Mouse (Mus musculus): ENCODE measurements around the gene Hacd3. TPM values are rescaled to one million over a fixed set of nuclear protein-coding genes. Genes with fewer than 3 reads are reported as not detected.
A peak's percentile ranks its signal among the peaks of the same experiment; 100 is the strongest.
"Not testable (repeated sequence)": the region's sequence is repeated elsewhere in the genome, so short reads cannot be mapped to it uniquely, and the experiment has no call there.

The Hacd3 gene
- 92.7 and 97.3 TPM in 2 replicates for polyA plus RNA-seq (2015; fragmentation: Nextera tagmentation; extraction: Ambion mirVana)

GRCm38 (mm10) chr9:65020991-65021886 is at the start of gene Hacd3:
Gene Hacd3, minus strand, starts transcription at chr9:65021693.
- H3K27ac ChIP-seq, result peak within 1 kb of the TSS; percentile 75
- peak; percentile 96 for ATAC-seq (ENCODE audit: low FRiP score, low read depth)
- under 1% methylated on average over 76 of the region's 81 CpGs for WGBS

GRCm38 (mm10) chr9:65070587-65070986 is 49.1 kb upstream of the Hacd3 start:
- 92% methylated on average over 3 of the region's 3 CpGs for WGBS
- Histone ChIP-seq H3K27me3 (no peaks in the 10 kb centered on the region), H3K4me2 (replicated peaks) (no peak overlapping the region), H3K4me1 (no peaks in the 10 kb centered on the region), H3K9me3 (no peaks in the 10 kb centered on the region), H3K9ac (no peak overlapping the region), H3K36me3 (peaks cover 84% of the 10 kb centered on the region), H3K27ac (no peak overlapping the region), H3K4me3 (no peak overlapping the region)
- ATAC-seq (ENCODE audit: low FRiP score, low read depth), result no peak

More at GRCm38 (mm10) chr9:65020991-65021886, at the start of gene Hacd3:
- Histone ChIP-seq H3K9me3 (no peaks in the 10 kb centered on the region), H3K27me3 (no peaks in the 10 kb centered on the region), H3K9ac (peak within 1 kb of the TSS; percentile 96), H3K4me2 (replicated peaks) (peak within 1 kb of the TSS; percentile 91), H3K4me1 (peaks cover 37% of the 10 kb centered on the region), H3K4me3 (peak within 1 kb of the TSS; percentile 87), H3K36me3 (no peaks in the 10 kb centered on the region)

GRCm38 (mm10) chr9:65064251-65064650 is 42.8 kb upstream of the Hacd3 start:
- H3K4me3 ChIP-seq, result no peak overlapping the region
- 92% methylated on average over 7 of the region's 7 CpGs for WGBS
- no peak for ATAC-seq (ENCODE audit: low FRiP score, low read depth)
- H3K9me3 ChIP-seq, result no peaks in the 10 kb centered on the region
- peaks cover 80% of the 10 kb centered on the region for H3K36me3 ChIP-seq
- no peak overlapping the region for H3K4me2 ChIP-seq (replicated peaks)
- no peaks in the 10 kb centered on the region for H3K27me3 ChIP-seq
- H3K4me1 ChIP-seq, result no peaks in the 10 kb centered on the region
- no peak overlapping the region for H3K27ac ChIP-seq
- no peak overlapping the region for H3K9ac ChIP-seq

GRCm38 (mm10) chr9:65050981-65051380 is 29.5 kb upstream of the Hacd3 start:
- Histone ChIP-seq H3K27ac (no peak overlapping the region), H3K9ac (no peak overlapping the region), H3K27me3 (no peaks in the 10 kb centered on the region), H3K4me3 (no peak overlapping the region), H3K36me3 (peaks cover 92% of the 10 kb centered on the region), H3K9me3 (no peaks in the 10 kb centered on the region), H3K4me2 (replicated peaks) (no peak overlapping the region), H3K4me1 (no peaks in the 10 kb centered on the region)
- no peak for ATAC-seq (ENCODE audit: low FRiP score, low read depth)
- 97% methylated on average over 3 of the region's 3 CpGs for WGBS

GRCm38 (mm10) chr9:65049422-65049821 is 27.9 kb upstream of the Hacd3 start:
- no peak for ATAC-seq (ENCODE audit: low FRiP score, low read depth)

GRCm38 (mm10) chr9:65046993-65047392 is 25.5 kb upstream of the Hacd3 start:
- Histone ChIP-seq H3K4me3 (no peak overlapping the region), H3K4me2 (replicated peaks) (no peak overlapping the region), H3K27ac (no peak overlapping the region), H3K36me3 (peaks cover 88% of the 10 kb centered on the region), H3K4me1 (no peaks in the 10 kb centered on the region), H3K9me3 (no peaks in the 10 kb centered on the region), H3K27me3 (no peaks in the 10 kb centered on the region), H3K9ac (no peak overlapping the region)
- ATAC-seq (ENCODE audit: low FRiP score, low read depth), result no peak
- 96% methylated on average over 1 of the region's 1 CpGs for WGBS

More at GRCm38 (mm10) chr9:65049422-65049821, 27.9 kb upstream of the Hacd3 start:
- WGBS, result 74% methylated on average over 5 of the region's 5 CpGs
- no peak overlapping the region for H3K4me3 ChIP-seq
- no peak overlapping the region for H3K9ac ChIP-seq
- no peaks in the 10 kb centered on the region for H3K4me1 ChIP-seq
- no peak overlapping the region for H3K27ac ChIP-seq
- H3K36me3 ChIP-seq, result peaks cover 91% of the 10 kb centered on the region
- H3K9me3 ChIP-seq, result no peaks in the 10 kb centered on the region
- H3K27me3 ChIP-seq, result no peaks in the 10 kb centered on the region
- no peak overlapping the region for H3K4me2 ChIP-seq (replicated peaks)

- WGBS, result 95% methylated on average over 5 of the region's 5 CpGs
- H3K36me3 ChIP-seq, result peaks cover 84% of the 10 kb centered on the region
- ATAC-seq (ENCODE audit: low FRiP score, low read depth), result no peak
- H3K27me3 ChIP-seq, result no peaks in the 10 kb centered on the region
- H3K9me3 ChIP-seq, result no peaks in the 10 kb centered on the region
- H3K4me1 ChIP-seq, result no peaks in the 10 kb centered on the region
- no peak overlapping the region for H3K4me2 ChIP-seq (replicated peaks)
- H3K4me3 ChIP-seq, result no peak overlapping the region
- H3K9ac ChIP-seq, result no peak overlapping the region
- H3K27ac ChIP-seq, result no peak overlapping the region
Measured at GRCm38 (mm10) chr9:65041430-65041829, 19.9 kb upstream of the Hacd3 start.

- Histone ChIP-seq H3K36me3 (peaks cover 55% of the 10 kb centered on the region), H3K9me3 (no peaks in the 10 kb centered on the region), H3K27ac (no peak overlapping the region), H3K4me3 (no peak overlapping the region), H3K27me3 (no peaks in the 10 kb centered on the region), H3K4me1 (peaks cover 11% of the 10 kb centered on the region), H3K4me2 (replicated peaks) (no peak overlapping the region), H3K9ac (no peak overlapping the region)
- no peak for ATAC-seq (ENCODE audit: low FRiP score, low read depth)
- WGBS, result 90% methylated on average over 8 of the region's 8 CpGs
Measured at GRCm38 (mm10) chr9:65036861-65037260, 15.4 kb upstream of the Hacd3 start.

GRCm38 (mm10) chr9:65036456-65036855 is 15.0 kb upstream of the Hacd3 start:
- WGBS, result 82% methylated on average over 1 of the region's 1 CpGs
- no peak for ATAC-seq (ENCODE audit: low FRiP score, low read depth)
- peaks cover 51% of the 10 kb centered on the region for H3K36me3 ChIP-seq

GRCm38 (mm10) chr9:65032269-65033108 is 11.0 kb upstream of the Hacd3 start, which contains the start of gene Dpp8:
Gene Dpp8, plus strand, starts transcription at chr9:65032414.
- H3K4me2 ChIP-seq (replicated peaks), result peak within 1 kb of the TSS; percentile 81
- peaks cover 14% of the 10 kb centered on the region for H3K36me3 ChIP-seq
- peak; percentile 95 for ATAC-seq (ENCODE audit: low FRiP score, low read depth)
- H3K27me3 ChIP-seq, result no peaks in the 10 kb centered on the region
- H3K9me3 ChIP-seq, result no peaks in the 10 kb centered on the region
- WGBS, result under 1% methylated on average over 73 of the region's 85 CpGs
- peak within 1 kb of the TSS; percentile 83 for H3K27ac ChIP-seq
- peaks cover 12% of the 10 kb centered on the region for H3K4me1 ChIP-seq
- peak within 1 kb of the TSS; percentile 98 for H3K9ac ChIP-seq
- peak within 1 kb of the TSS; percentile 100 for H3K4me3 ChIP-seq

More at GRCm38 (mm10) chr9:65036456-65036855, 15.0 kb upstream of the Hacd3 start:
- H3K27me3 ChIP-seq, result no peaks in the 10 kb centered on the region
- H3K9ac ChIP-seq, result no peak overlapping the region
- H3K9me3 ChIP-seq, result no peaks in the 10 kb centered on the region
- H3K27ac ChIP-seq, result no peak overlapping the region
- H3K4me1 ChIP-seq, result peaks cover 12% of the 10 kb centered on the region
- H3K4me2 ChIP-seq (replicated peaks), result no peak overlapping the region
- no peak overlapping the region for H3K4me3 ChIP-seq

GRCm38 (mm10) chr9:65031894-65032268 is 10.4 kb upstream of the Hacd3 start:
- Histone ChIP-seq H3K4me1 (peaks cover 12% of the 10 kb centered on the region), H3K4me3 (peak overlapping the region; percentile 100), H3K27me3 (no peaks in the 10 kb centered on the region), H3K9me3 (no peaks in the 10 kb centered on the region), H3K4me2 (replicated peaks) (peak overlapping the region; percentile 42), H3K27ac (no peak overlapping the region), H3K9ac (0 out of 2 replicates have a peak overlapping the region, but pooled peaks have one; percentile 31), H3K36me3 (peaks cover 8% of the 10 kb centered on the region)
- WGBS, result 26% methylated on average over 4 of the region's 4 CpGs
- ATAC-seq (ENCODE audit: low FRiP score, low read depth), result no peak; the same call in 1 of the 2 replicates

- H3K27ac ChIP-seq; ATAC-seq (ENCODE audit: low FRiP score, low read depth); H3K4me3 ChIP-seq; H3K36me3 ChIP-seq; H3K27me3 ChIP-seq; H3K4me2 ChIP-seq (replicated peaks); H3K9ac ChIP-seq; H3K9me3 ChIP-seq: not testable (repeated sequence)
- 83% methylated on average over 5 of the region's 5 CpGs for WGBS
- peaks cover 12% of the 10 kb centered on the region for H3K4me1 ChIP-seq
Measured at GRCm38 (mm10) chr9:65031355-65031754, 9.9 kb upstream of the Hacd3 start.
